Mouse (Mus musculus): Measurements from ENCODE around the gene Smim26.

- TF ChIP-seq CTCF (IDR thresholded peaks at IDR 0.05; ENCODE audit: low read depth) (no peak), EP300 (optimal IDR thresholded peaks at IDR 0.05) (no peak)
These were observed 46.3 kb upstream of the Smim26 start for GRCm38 (mm10) chr2:144547559-144547958.

Data from stomach, postnatal 0 days (tissue).